Mouse (Mus musculus) midbrain, embryonic 12.5 days (tissue): ENCODE results near the gene Tceal9. TPM values are rescaled to one million over a fixed set of nuclear protein-coding genes. Genes with fewer than 3 reads are reported as not detected.
A peak's percentile ranks its signal among the peaks of the same experiment; 100 is the strongest.

Source experiments
- ATAC-seq: fragments of 200-750 bp; cut with Nextera tagmentation; 2 replicates; pipeline ENCODE4 v1.8.0; 2017; ENCODE audit warnings: low read depth, moderate TSS enrichment, moderate library complexity; ENCODE audit not compliant: low FRiP score
- H3K27ac ChIP-seq: fragments of 300-500 bp; sonication (generic); replicated peaks from 2 replicates; pipeline ENCODE4 v1.5.1; 2016; ENCODE audit warnings: mild to moderate bottlenecking
- H3K27me3 ChIP-seq: fragments of 300-500 bp; sonication (generic); 2 replicates; pipeline ENCODE4 v1.6.1; 2016; ENCODE audit warnings: mild to moderate bottlenecking
- H3K36me3 ChIP-seq: fragments of 300-500 bp; sonication (generic); 2 replicates; pipeline ENCODE4 v1.6.1; 2016
- H3K4me1 ChIP-seq: fragments of 300-500 bp; sonication (generic); 2 replicates; pipeline ENCODE4 v1.6.1; 2016
- H3K4me2 ChIP-seq: fragments of 300-500 bp; sonication (generic); replicated peaks from 2 replicates; pipeline ENCODE4 v1.6.1; 2016; ENCODE audit warnings: mild to moderate bottlenecking, moderate library complexity
- H3K4me3 ChIP-seq: fragments of 300-500 bp; sonication (generic); 2 replicates; pipeline ENCODE4 v1.5.1; 2016; ENCODE audit warnings: mild to moderate bottlenecking
- H3K9ac ChIP-seq: fragments of 300-500 bp; sonication (generic); replicated peaks from 2 replicates; pipeline ENCODE4 v1.6.1; 2016; ENCODE audit warnings: mild to moderate bottlenecking, moderate library complexity
- H3K9me3 ChIP-seq: fragments of 300-500 bp; sonication (generic); 2 replicates; pipeline ENCODE4 v1.6.1; 2016; ENCODE audit warnings: mild to moderate bottlenecking
- WGBS: fragments of 180-500 bp; shearing (Covaris S2); methylation state at CpG from one replicate; pipeline ENCODE4 v1.1.7; 2016; 5-methylcytosine and 5-hydroxymethylcytosine counted together
- polyA plus RNA-seq: library from polyadenylated mRNA; unstranded; fragments of >200 nt; fragmentation: Nextera tagmentation; extraction: Ambion mirVana; gene quantifications from 2 replicates; pipeline ENCODE4 v1.2.1, GENCODE M21; 2016

Tceal9 gene
- polyA plus RNA-seq, 1 experiment from 2014 or later = 394 TPM

DNA sequence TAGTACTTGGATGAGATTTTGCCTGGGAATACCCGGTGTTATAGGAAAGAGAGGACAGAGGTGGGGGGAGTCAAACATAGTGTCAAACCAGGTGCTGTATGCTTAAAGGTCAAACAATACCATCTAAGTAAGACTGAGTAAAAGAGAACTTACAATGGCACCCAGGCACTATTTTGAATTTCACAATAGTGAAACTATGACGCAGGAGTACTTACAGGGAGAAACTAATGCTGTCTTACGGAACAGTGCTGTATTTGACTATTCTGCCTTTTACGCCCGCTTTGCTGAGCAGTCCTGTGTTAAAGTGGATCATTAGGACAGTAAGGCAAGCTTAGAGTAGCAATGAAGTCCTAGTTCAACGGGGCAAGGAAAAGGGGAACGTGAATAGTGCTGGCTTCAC is 32.7 kb downstream of the Tceal9 start:
- no peaks in the 10 kb centered on the region for H3K4me1 ChIP-seq
- no peak overlapping the region for H3K4me2 ChIP-seq
- no peaks in the 10 kb centered on the region for H3K9me3 ChIP-seq
- peaks cover 4% of the 10 kb centered on the region; the same call in 1 of the 2 replicates for H3K27me3 ChIP-seq
- H3K9ac ChIP-seq = no peak overlapping the region
- no peaks in the 10 kb centered on the region for H3K36me3 ChIP-seq
- ATAC-seq = no peak
- no peak overlapping the region for H3K27ac ChIP-seq
- 81% methylated on average over 7 of the region's 7 CpGs for WGBS
- H3K4me3 ChIP-seq = no peak overlapping the region

DNA sequence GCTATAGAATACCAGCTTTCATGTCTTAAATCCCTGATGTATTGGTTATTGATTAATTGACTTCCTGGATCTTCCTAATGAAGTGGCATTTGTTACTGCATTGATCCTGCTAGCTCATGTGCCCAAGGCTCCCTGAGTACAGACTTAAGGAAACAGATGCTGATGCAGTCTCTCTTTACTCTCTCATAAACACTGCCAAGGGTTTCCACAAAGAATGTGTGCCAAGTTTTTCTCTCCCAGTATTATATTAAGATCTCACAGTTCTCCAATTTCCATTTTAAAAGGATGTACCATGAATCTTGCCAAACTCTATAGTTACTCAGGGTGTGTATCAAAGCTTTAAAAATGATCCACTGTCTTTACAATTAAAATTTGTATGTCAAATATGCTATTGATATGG is 33.5 kb downstream of the Tceal9 start:
- no peak for ATAC-seq

DNA sequence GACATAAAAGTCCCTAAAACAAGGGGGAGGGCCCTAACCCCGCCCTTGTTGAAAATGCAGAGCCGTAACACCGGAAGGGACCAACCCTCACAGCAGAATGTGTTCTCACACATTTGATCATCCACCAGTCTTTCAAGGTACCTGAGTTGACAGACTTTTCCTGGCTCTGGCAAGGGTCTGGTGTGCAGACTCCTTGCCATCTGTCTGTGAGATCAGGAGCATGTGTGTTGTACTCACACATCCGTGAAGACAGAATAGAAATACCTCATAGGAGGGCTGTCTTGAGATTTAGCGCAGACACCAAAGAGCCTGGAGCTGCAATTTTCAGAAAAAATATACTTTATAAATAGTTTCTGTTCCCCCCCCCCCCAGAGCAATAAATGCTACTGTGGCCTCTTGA is 34.5 kb downstream of the Tceal9 start:
- WGBS = 87% methylated on average over 5 of the region's 5 CpGs
- no peaks in the 10 kb centered on the region for H3K36me3 ChIP-seq
- H3K4me2 ChIP-seq = no peak overlapping the region
- no peak overlapping the region for H3K9ac ChIP-seq
- ATAC-seq = no peak
- H3K27me3 ChIP-seq = peaks cover 4% of the 10 kb centered on the region; the same call in 1 of the 2 replicates
- no peaks in the 10 kb centered on the region for H3K4me1 ChIP-seq
- H3K27ac ChIP-seq = no peak overlapping the region
- H3K4me3 ChIP-seq = no peak overlapping the region
- no peaks in the 10 kb centered on the region for H3K9me3 ChIP-seq

More for the DNA sequence above, 33.5 kb downstream of the Tceal9 start:
- no peak overlapping the region for H3K9ac ChIP-seq
- peaks cover 4% of the 10 kb centered on the region; the same call in 1 of the 2 replicates for H3K27me3 ChIP-seq
- H3K4me3 ChIP-seq = no peak overlapping the region
- no peaks in the 10 kb centered on the region for H3K4me1 ChIP-seq
- no peak overlapping the region for H3K4me2 ChIP-seq
- H3K9me3 ChIP-seq = no peaks in the 10 kb centered on the region
- no peaks in the 10 kb centered on the region for H3K36me3 ChIP-seq
- H3K27ac ChIP-seq = no peak overlapping the region

DNA sequence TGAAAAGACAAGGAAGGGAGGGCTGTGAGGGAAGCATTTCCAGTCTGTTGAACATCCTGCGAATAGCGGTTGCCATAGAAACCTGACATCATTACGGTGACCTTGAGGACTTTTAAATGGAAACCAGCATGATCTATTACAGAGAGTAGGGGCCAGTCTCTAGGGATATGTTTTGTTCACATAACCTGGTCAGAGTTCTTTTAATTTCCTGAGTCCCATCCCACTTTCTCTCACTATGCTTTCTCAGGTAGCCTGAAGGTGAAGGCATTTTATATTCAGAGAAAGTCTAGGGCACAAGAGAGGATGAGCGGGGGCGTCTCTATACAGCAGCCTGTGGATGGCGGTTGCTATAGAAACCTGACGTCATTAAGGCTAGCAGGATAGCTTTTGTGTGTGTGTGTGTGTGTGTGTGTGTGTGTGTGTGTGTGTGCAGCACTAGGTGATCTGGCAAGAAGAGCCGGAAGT is 46.0 kb downstream of the Tceal9 start:
- 0 out of 2 replicates have a peak, but pooled peaks cover 4% of the 10 kb centered on the region for H3K4me1 ChIP-seq
- ATAC-seq = peak; percentile 95
- H3K27ac ChIP-seq = peak overlapping the region; percentile 60; the same call in 1 of the 2 replicates
- H3K9ac ChIP-seq = no peak overlapping the region
- H3K27me3 ChIP-seq = no peaks in the 10 kb centered on the region
- H3K4me2 ChIP-seq = peak overlapping the region; percentile 33
- H3K36me3 ChIP-seq = no peaks in the 10 kb centered on the region
- H3K9me3 ChIP-seq = no peaks in the 10 kb centered on the region
- WGBS = 37% methylated on average over 7 of the region's 8 CpGs
- H3K4me3 ChIP-seq = peak overlapping the region; percentile 12

Other genes with a start within 250 kb of the Tceal9 start
- 51.9 and 53.3 TPM in 2 replicates for gene Arxes1, start 211.7 kb upstream of the Tceal9 start, polyA plus RNA-seq
- gene Bex2, start 176.8 kb upstream of the Tceal9 start, polyA plus RNA-seq = 364 and 366 TPM in 2 replicates
- not detected in 2 replicates for gene Nxf3, start 159.8 kb upstream of the Tceal9 start, polyA plus RNA-seq
- gene Bex4, start 106.1 kb upstream of the Tceal9 start, polyA plus RNA-seq = 83.4 and 88.1 TPM in 2 replicates
- 157 and 164 TPM in 2 replicates for gene Tceal8, start 72.7 kb upstream of the Tceal9 start, polyA plus RNA-seq
- 7.6 and 9.3 TPM in 2 replicates for gene Tceal5, start 41.2 kb upstream of the Tceal9 start, polyA plus RNA-seq
- gene Tceal7, start 30.3 kb upstream of the Tceal9 start, polyA plus RNA-seq = 0.80 and 1.5 TPM in 2 replicates
- 112 and 115 TPM in 2 replicates for gene Bex1, start 29.6 kb upstream of the Tceal9 start, polyA plus RNA-seq
- gene Bex3, start 25.2 kb downstream of the Tceal9 start, polyA plus RNA-seq = 584 and 588 TPM in 2 replicates